Mouse (Mus musculus) spleen, postnatal 10 days (tissue): Measurements from ENCODE around the gene Trappc4.
"Not testable (repeated sequence)": the region's sequence is repeated elsewhere in the genome, so short reads cannot be mapped to it uniquely, and the experiment has no call there.

ENCODE experiments used
- DNase-seq, 2 experiments: peaks; one replicate each; pipeline ENCODE4 v3.0.0; 2021 to 2022; ENCODE audit warnings: low spot score in 2 of 2

The Trappc4 gene

GRCm38 (mm10) chr9:44407752-44408097, 325 bp upstream of the Trappc4 start:
- DNase-seq, result no peak

- DNase-seq, result no peak
Measured at GRCm38 (mm10) chr9:44405011-44405410, 2.4 kb downstream of the Trappc4 start.

- no peak for DNase-seq
Measured at GRCm38 (mm10) chr9:44401081-44401480, 6.3 kb downstream of the Trappc4 start.

GRCm38 (mm10) chr9:44399795-44400114, 7.6 kb downstream of the Trappc4 start:
- DNase-seq, result no peak

- DNase-seq, result no peak
Measured at GRCm38 (mm10) chr9:44399114-44399794, 8.1 kb downstream of the Trappc4 start.

GRCm38 (mm10) chr9:44398551-44398950, 8.8 kb downstream of the Trappc4 start:
- no peak for DNase-seq

- DNase-seq, result no peak
Measured at GRCm38 (mm10) chr9:44398087-44398486, 9.3 kb downstream of the Trappc4 start.

GRCm38 (mm10) chr9:44396684-44397411, 10.6 kb downstream of the Trappc4 start, which contains the start of gene Slc37a4:
Gene Slc37a4, plus strand, starts transcription at chr9:44396852.
- peak; percentile 85 to 96 for DNase-seq

- peak; percentile 70 to 89 for DNase-seq
Measured at GRCm38 (mm10) chr9:44391466-44391865, 15.9 kb downstream of the Trappc4 start.

- DNase-seq, result peak; percentile 51 to 80
Measured at GRCm38 (mm10) chr9:44389273-44389672, 18.1 kb downstream of the Trappc4 start.

GRCm38 (mm10) chr9:44387221-44387620, 20.2 kb downstream of the Trappc4 start:
- DNase-seq, result no peak

GRCm38 (mm10) chr9:44384596-44384995, 22.8 kb downstream of the Trappc4 start:
- DNase-seq, result no peak

- DNase-seq, result no peak
Measured at GRCm38 (mm10) chr9:44379862-44380261, 27.5 kb downstream of the Trappc4 start.

- DNase-seq, result peak; percentile 99 to 100
Measured at GRCm38 (mm10) chr9:44379054-44379834, 28.2 kb downstream of the Trappc4 start, which contains the start of gene Hyou1. Gene Hyou1, plus strand, starts transcription at chr9:44379490.

GRCm38 (mm10) chr9:44378153-44378730, 29.2 kb downstream of the Trappc4 start:
- no peak for DNase-seq

- not testable (repeated sequence) for DNase-seq
Measured at GRCm38 (mm10) chr9:44377335-44377734, 30.1 kb downstream of the Trappc4 start.

- DNase-seq, result no peak
Measured at GRCm38 (mm10) chr9:44376141-44376540, 31.3 kb downstream of the Trappc4 start.

GRCm38 (mm10) chr9:44373386-44373785, 34.0 kb downstream of the Trappc4 start:
- DNase-seq, result no peak

GRCm38 (mm10) chr9:44364480-44364879, 42.9 kb downstream of the Trappc4 start:
- peak in 1 of 2 experiments; percentile 59 for DNase-seq

- DNase-seq, result not testable (repeated sequence)
Measured at GRCm38 (mm10) chr9:44361931-44362330, 45.5 kb downstream of the Trappc4 start.

GRCm38 (mm10) chr9:44361190-44361917, 46.0 kb downstream of the Trappc4 start, which contains the start of gene Vps11:
Gene Vps11, minus strand, starts transcription at chr9:44361670.
- DNase-seq, result peak; percentile 92 to 97
